Mouse (Mus musculus) MEL (cell line): ENCODE results near the gene Dnah17.

ENCODE experiments used
- CTCF ChIP-seq, 3 experiments: IDR thresholded peaks in 2 of 3; conservative IDR thresholded peaks in 1 of 3; 2 replicates each; pipeline ENCODE4 v1.5.1; 2011 to 2012; ENCODE audit warnings: low read length in 3 of 3, low read depth in 2 of 3, mild to moderate bottlenecking in 2 of 3, improper control_type of control experiment in 1 of 3, inconsistent platforms in 1 of 3, mixed read lengths in 1 of 3, moderate library complexity in 1 of 3; ENCODE audit not compliant: control insufficient read depth in 1 of 3, insufficient read depth in 1 of 3, poor library complexity in 1 of 3, severe bottlenecking in 1 of 3
- EP300 ChIP-seq, 2 experiments: IDR thresholded peaks; 2 replicates each; pipeline ENCODE4 v1.6.1; 2011; ENCODE audit warnings: improper control_type of control experiment in 2 of 2, low read length in 2 of 2, low read depth in 1 of 2, mild to moderate bottlenecking in 1 of 2
- JUND ChIP-seq: IDR thresholded peaks from 2 replicates; pipeline ENCODE4 v1.6.1; 2011; ENCODE audit warnings: low read depth, mild to moderate bottlenecking, improper control_type of control experiment, low read length
- MAFK ChIP-seq: IDR thresholded peaks from 2 replicates; pipeline ENCODE4 v1.6.1; 2011; ENCODE audit warnings: low read depth, mild to moderate bottlenecking, low read length, improper control_type of control experiment, borderline replicate concordance
- MAZ ChIP-seq: IDR thresholded peaks from 2 replicates; pipeline ENCODE4 v1.6.1; 2012; ENCODE audit warnings: low read depth, mild to moderate bottlenecking, inconsistent platforms, low read length, improper control_type of control experiment
- MEF2A ChIP-seq: IDR thresholded peaks from 2 replicates; pipeline ENCODE4 v1.6.1; 2014; ENCODE audit warnings: low read depth, mild to moderate bottlenecking, inconsistent platforms, low read length, improper control_type of control experiment; ENCODE audit not compliant: poor library complexity, insufficient replicate concordance, severe bottlenecking; ENCODE audit errors: extremely low read depth
- MXI1 ChIP-seq: IDR thresholded peaks from 2 replicates; pipeline ENCODE4 v1.6.1; 2011; ENCODE audit warnings: mild to moderate bottlenecking, low read depth, low read length, improper control_type of control experiment
- NELFE ChIP-seq: IDR thresholded peaks from 2 replicates; pipeline ENCODE4 v1.6.1; 2011; ENCODE audit warnings: low read depth, low read length, improper control_type of control experiment
- POLR2A ChIP-seq, 2 experiments: IDR thresholded peaks; 2 replicates each; pipeline ENCODE4 v1.6.1; 2011 to 2012; ENCODE audit warnings: low read length in 2 of 2, mild to moderate bottlenecking in 2 of 2, control low read depth in 1 of 2, improper control_type of control experiment in 1 of 2, low read depth in 1 of 2, moderate library complexity in 1 of 2; ENCODE audit not compliant: control insufficient read depth in 1 of 2, insufficient read depth in 1 of 2, poor library complexity in 1 of 2
- POLR2AphosphoS2 ChIP-seq: IDR thresholded peaks from 2 replicates; pipeline ENCODE4 v1.6.1; 2011; ENCODE audit warnings: low read length, improper control_type of control experiment
- POLR2AphosphoS5 ChIP-seq: IDR thresholded peaks from 2 replicates; pipeline ENCODE4 v1.6.1; 2012; ENCODE audit warnings: low read depth, borderline replicate concordance, mild to moderate bottlenecking, inconsistent platforms, low read length, moderate library complexity, mixed read lengths
- USF1 ChIP-seq: IDR thresholded peaks from 2 replicates; pipeline ENCODE4 v1.6.1; 2014; ENCODE audit warnings: low read depth, mild to moderate bottlenecking, inconsistent platforms, low read length, improper control_type of control experiment, moderate library complexity
- USF2 ChIP-seq, 2 experiments: IDR thresholded peaks; 2 replicates each; pipeline ENCODE4 v1.6.1; 2011 to 2012; ENCODE audit warnings: improper control_type of control experiment in 2 of 2, low read length in 2 of 2, borderline replicate concordance in 1 of 2, inconsistent platforms in 1 of 2, low read depth in 1 of 2, mild to moderate bottlenecking in 1 of 2; ENCODE audit not compliant: insufficient read depth in 1 of 2
- ZNF384 ChIP-seq: IDR thresholded peaks from 2 replicates; pipeline ENCODE4 v1.6.1; 2012; ENCODE audit warnings: low read depth, mild to moderate bottlenecking, inconsistent platforms, low read length, improper control_type of control experiment

- TF ChIP-seq EP300 (IDR thresholded peaks at IDR 0.05; ENCODE audit: low read depth in 1 of 2, low read length in 2 of 2) (no peak), POLR2AphosphoS5 (no peak), MEF2A (no peak), CTCF (IDR thresholded peaks at IDR 0.05 in 2 of 3, conservative IDR thresholded peaks at IDR 0.05 in 1 of 3; ENCODE audit: control insufficient read depth in 1 of 3, insufficient read depth in 1 of 3, low read depth in 2 of 3, low read length in 3 of 3, poor library complexity in 1 of 3, severe bottlenecking in 1 of 3) (no peak), POLR2AphosphoS2 (no peak), POLR2A (IDR thresholded peaks at IDR 0.05; ENCODE audit: control insufficient read depth in 1 of 2, insufficient read depth in 1 of 2, low read depth in 1 of 2, low read length in 2 of 2, poor library complexity in 1 of 2) (no peak), MAZ (no peak), NELFE (no peak), JUND (no peak), USF2 (IDR thresholded peaks at IDR 0.05; ENCODE audit: borderline replicate concordance in 1 of 2, insufficient read depth in 1 of 2, low read depth in 1 of 2, low read length in 2 of 2) (no peak), USF1 (no peak), ZNF384 (no peak), MXI1 (no peak), MAFK (no peak)
Observed at GRCm38 (mm10) chr11:118060038-118060437, 70.4 kb downstream of the Dnah17 start.
